Mouse (Mus musculus): ENCODE results near the gene Cast. TPM values are rescaled to one million over a fixed set of nuclear protein-coding genes. Genes with fewer than 3 reads are reported as not detected.

Cast gene
- total and polyA plus RNA-seq, 3 experiments: 3.2 to 56.7 (median 34.9) TPM

- TF ChIP-seq CTCF (IDR thresholded peaks at IDR 0.05; ENCODE audit: low read depth, low read length) (no peak), GATA1 (IDR thresholded peaks at IDR 0.05; ENCODE audit: borderline replicate concordance, low read length) (no peak), GATA2 (IDR thresholded peaks at IDR 0.05; ENCODE audit: borderline replicate concordance, low read depth, low read length) (no peak), POLR2AphosphoS5 (IDR thresholded peaks at IDR 0.05; ENCODE audit: insufficient replicate concordance, low read depth, low read length) (no peak), TAL1 (conservative IDR thresholded peaks at IDR 0.05; ENCODE audit: low read depth, low read length) (no peak)
- Histone ChIP-seq H3K4me1 (ENCODE audit: insufficient read depth, low read depth, low read length) (no peaks in the 10 kb centered on the region), H3K36me3 (replicated peaks) (peaks cover 46% of the 10 kb centered on the region), H3K27me3 (ENCODE audit: insufficient read depth, low read length) (no peaks in the 10 kb centered on the region), H3K9me3 (replicated peaks) (no peaks in the 10 kb centered on the region), H3K4me3 (ENCODE audit: low read depth, low read length) (no peak overlapping the region)
- ATAC-seq (ENCODE audit: extremely low read depth, insufficient number of reproducible peaks, low FRiP score, poor library complexity, severe bottlenecking): no peak
- DNase-seq (ENCODE audit: low spot score): no peak
These were observed 72.2 kb downstream of the Cast start for GRCm38 (mm10) chr13:74736396-74736795.

DNA sequence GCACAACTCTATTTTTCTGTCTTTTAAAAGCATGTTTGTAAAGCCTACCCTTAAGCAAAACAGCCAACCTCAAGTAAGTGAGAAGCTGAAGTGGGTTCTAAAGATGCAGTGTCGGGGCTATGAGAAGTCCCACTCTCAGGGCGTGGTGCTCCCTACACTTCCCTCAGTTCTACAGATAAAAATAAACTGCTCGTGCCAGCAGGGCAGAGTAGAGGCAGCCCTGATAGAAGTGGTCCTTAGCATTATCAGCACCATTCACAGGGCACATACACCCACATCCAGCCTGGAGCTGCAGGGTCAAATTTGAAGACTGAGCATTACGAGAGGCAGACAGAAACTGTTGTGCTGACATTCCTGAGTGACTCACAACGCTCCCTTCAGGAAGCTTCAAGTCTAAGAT lies 72.8 kb downstream of the Cast start:
- TF ChIP-seq GATA1 (IDR thresholded peaks at IDR 0.05; ENCODE audit: borderline replicate concordance, low read length) (no peak), POLR2AphosphoS5 (IDR thresholded peaks at IDR 0.05; ENCODE audit: insufficient replicate concordance, low read depth, low read length) (no peak), CTCF (IDR thresholded peaks at IDR 0.05; ENCODE audit: low read depth, low read length) (no peak), TAL1 (conservative IDR thresholded peaks at IDR 0.05; ENCODE audit: low read depth, low read length) (no peak), GATA2 (IDR thresholded peaks at IDR 0.05; ENCODE audit: borderline replicate concordance, low read depth, low read length) (no peak)
- no peak for ATAC-seq (ENCODE audit: extremely low read depth, insufficient number of reproducible peaks, low FRiP score, poor library complexity, severe bottlenecking)
- peaks cover 47% of the 10 kb centered on the region for H3K36me3 ChIP-seq (replicated peaks)
- no peaks in the 10 kb centered on the region for H3K4me1 ChIP-seq (ENCODE audit: insufficient read depth, low read depth, low read length)
- H3K9me3 ChIP-seq (replicated peaks): no peaks in the 10 kb centered on the region
- DNase-seq (ENCODE audit: low spot score): no peak
- no peaks in the 10 kb centered on the region for H3K27me3 ChIP-seq (ENCODE audit: insufficient read depth, low read length)
- no peak overlapping the region for H3K4me3 ChIP-seq (ENCODE audit: low read depth, low read length)

DNA sequence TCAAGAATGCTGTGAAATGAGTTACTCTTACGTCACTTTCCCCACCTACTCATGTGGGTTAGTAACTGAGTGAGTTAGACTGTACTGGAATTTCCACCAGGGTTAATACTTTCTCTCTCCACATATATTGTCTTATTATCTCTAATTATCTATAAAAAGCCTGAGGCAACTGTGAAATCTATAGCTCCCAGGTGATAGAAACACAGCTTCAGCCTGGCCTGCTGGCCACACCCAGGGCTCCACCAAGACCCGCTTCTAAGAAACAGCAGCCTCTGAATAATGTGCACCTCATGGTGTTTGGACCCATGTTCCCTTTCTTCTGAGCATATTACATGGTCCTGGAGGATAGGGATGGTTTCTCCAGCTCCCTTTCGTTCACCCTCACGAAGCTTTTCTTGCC lies 74.9 kb downstream of the Cast start:
- Histone ChIP-seq H3K4me1 (ENCODE audit: insufficient read depth, low read depth, low read length) (no peaks in the 10 kb centered on the region), H3K36me3 (replicated peaks) (peaks cover 49% of the 10 kb centered on the region), H3K9me3 (replicated peaks) (no peaks in the 10 kb centered on the region), H3K27me3 (ENCODE audit: insufficient read depth, low read length) (no peaks in the 10 kb centered on the region), H3K4me3 (ENCODE audit: low read depth, low read length) (no peak overlapping the region)
- ATAC-seq (ENCODE audit: extremely low read depth, insufficient number of reproducible peaks, low FRiP score, poor library complexity, severe bottlenecking) (no peak), DNase-seq (ENCODE audit: low spot score) (no peak)
- no peak for TF ChIP-seq CTCF (IDR thresholded peaks at IDR 0.05; ENCODE audit: low read depth, low read length)
- no peak for TF ChIP-seq GATA2 (IDR thresholded peaks at IDR 0.05; ENCODE audit: borderline replicate concordance, low read depth, low read length)
- no peak for TF ChIP-seq POLR2AphosphoS5 (IDR thresholded peaks at IDR 0.05; ENCODE audit: insufficient replicate concordance, low read depth, low read length)
- TF ChIP-seq TAL1 (conservative IDR thresholded peaks at IDR 0.05; ENCODE audit: low read depth, low read length): no peak
- no peak for TF ChIP-seq GATA1 (IDR thresholded peaks at IDR 0.05; ENCODE audit: borderline replicate concordance, low read length)

- ATAC-seq (ENCODE audit: extremely low read depth, insufficient number of reproducible peaks, low FRiP score, poor library complexity, severe bottlenecking) (no peak), DNase-seq (ENCODE audit: low spot score) (no peak)
- H3K9me3 ChIP-seq (replicated peaks): no peaks in the 10 kb centered on the region
- H3K27me3 ChIP-seq (ENCODE audit: insufficient read depth, low read length): no peaks in the 10 kb centered on the region
- no peak overlapping the region for H3K4me3 ChIP-seq (ENCODE audit: low read depth, low read length)
- no peak for TF ChIP-seq CTCF (IDR thresholded peaks at IDR 0.05; ENCODE audit: low read depth, low read length)
- TF ChIP-seq POLR2AphosphoS5 (IDR thresholded peaks at IDR 0.05; ENCODE audit: insufficient replicate concordance, low read depth, low read length): no peak
- TF ChIP-seq TAL1 (conservative IDR thresholded peaks at IDR 0.05; ENCODE audit: low read depth, low read length): no peak
- no peak for TF ChIP-seq GATA2 (IDR thresholded peaks at IDR 0.05; ENCODE audit: borderline replicate concordance, low read depth, low read length)
- peaks cover 22% of the 10 kb centered on the region for H3K36me3 ChIP-seq (replicated peaks)
- no peaks in the 10 kb centered on the region for H3K4me1 ChIP-seq (ENCODE audit: insufficient read depth, low read depth, low read length)
These were observed 89.6 kb downstream of the Cast start for GRCm38 (mm10) chr13:74719002-74719401.

DNA sequence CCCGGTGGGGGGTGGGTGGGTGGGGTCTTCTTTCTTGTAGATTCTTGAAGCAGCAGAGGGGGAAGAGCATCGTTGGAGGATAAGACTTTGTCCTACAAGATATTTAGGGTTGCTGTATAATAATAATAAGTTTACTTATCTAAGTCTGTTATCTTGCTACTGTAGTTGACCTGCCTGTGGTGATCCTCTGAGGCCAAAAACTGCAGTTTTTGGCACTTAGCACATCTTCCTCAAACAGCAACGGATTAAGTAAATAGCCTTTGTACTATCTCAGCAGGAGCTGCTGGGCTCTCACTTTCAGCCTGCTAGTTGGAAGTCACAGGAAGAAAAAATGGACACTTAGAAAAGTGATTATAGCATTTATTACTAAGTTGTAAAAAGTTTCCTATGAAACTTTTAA lies 112.4 kb downstream of the Cast start:
- Histone ChIP-seq H3K4me1 (ENCODE audit: insufficient read depth, low read depth, low read length) (no peaks in the 10 kb centered on the region), H3K36me3 (replicated peaks) (peaks cover 18% of the 10 kb centered on the region), H3K9me3 (replicated peaks) (no peaks in the 10 kb centered on the region), H3K4me3 (ENCODE audit: low read depth, low read length) (no peak overlapping the region), H3K27me3 (ENCODE audit: insufficient read depth, low read length) (no peaks in the 10 kb centered on the region)
- DNase-seq (ENCODE audit: low spot score): no peak
- TF ChIP-seq GATA2 (IDR thresholded peaks at IDR 0.05; ENCODE audit: borderline replicate concordance, low read depth, low read length): no peak
- no peak for TF ChIP-seq POLR2AphosphoS5 (IDR thresholded peaks at IDR 0.05; ENCODE audit: insufficient replicate concordance, low read depth, low read length)
- no peak for TF ChIP-seq GATA1 (IDR thresholded peaks at IDR 0.05; ENCODE audit: borderline replicate concordance, low read length)
- no peak for TF ChIP-seq TAL1 (conservative IDR thresholded peaks at IDR 0.05; ENCODE audit: low read depth, low read length)
- no peak for TF ChIP-seq CTCF (IDR thresholded peaks at IDR 0.05; ENCODE audit: low read depth, low read length)
- ATAC-seq (ENCODE audit: extremely low read depth, insufficient number of reproducible peaks, low FRiP score, poor library complexity, severe bottlenecking): no peak

DNA sequence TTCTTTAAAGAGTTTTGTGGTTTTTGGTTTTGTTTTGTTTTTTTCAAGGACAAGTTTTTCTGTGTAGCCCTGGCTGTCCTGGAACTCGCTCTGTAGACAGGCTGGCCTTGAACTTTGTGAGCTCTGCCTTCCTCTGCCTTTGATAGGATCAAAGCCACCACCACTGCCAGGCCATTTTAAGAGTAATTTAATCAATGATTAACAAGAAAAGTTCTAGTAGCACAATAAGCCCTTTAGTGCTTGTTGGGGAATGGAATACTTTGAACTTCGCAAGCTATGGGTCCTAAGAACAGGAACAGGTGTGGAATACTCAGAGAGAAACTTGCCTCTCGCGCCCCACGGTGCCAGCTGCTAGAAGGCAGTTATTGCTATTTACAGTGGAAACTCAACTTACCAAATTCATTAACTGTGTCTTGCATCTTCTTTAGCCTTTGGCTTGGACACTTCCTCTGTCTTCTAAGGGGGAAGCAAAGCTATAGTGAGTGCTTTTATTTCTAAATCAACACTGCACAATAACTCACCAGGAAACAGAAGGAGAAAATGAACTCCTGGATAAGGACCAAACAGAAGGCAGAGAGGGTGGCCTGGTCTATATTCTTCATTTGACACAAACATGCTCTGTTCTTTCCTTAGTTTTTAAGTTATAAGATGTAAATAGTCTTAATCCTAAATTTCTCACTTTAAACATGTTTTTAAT lies 113.0 kb downstream of the Cast start:
- Histone ChIP-seq H3K4me3 (ENCODE audit: low read depth, low read length) (no peak overlapping the region), H3K9me3 (replicated peaks) (no peaks in the 10 kb centered on the region), H3K4me1 (ENCODE audit: insufficient read depth, low read depth, low read length) (no peaks in the 10 kb centered on the region), H3K27me3 (ENCODE audit: insufficient read depth, low read length) (no peaks in the 10 kb centered on the region), H3K36me3 (replicated peaks) (peaks cover 22% of the 10 kb centered on the region)
- no peak for DNase-seq (ENCODE audit: low spot score)
- no peak for ATAC-seq (ENCODE audit: extremely low read depth, insufficient number of reproducible peaks, low FRiP score, poor library complexity, severe bottlenecking)
- TF ChIP-seq POLR2AphosphoS5 (IDR thresholded peaks at IDR 0.05; ENCODE audit: insufficient replicate concordance, low read depth, low read length) (no peak), GATA1 (IDR thresholded peaks at IDR 0.05; ENCODE audit: borderline replicate concordance, low read length) (no peak), GATA2 (IDR thresholded peaks at IDR 0.05; ENCODE audit: borderline replicate concordance, low read depth, low read length) (no peak), CTCF (IDR thresholded peaks at IDR 0.05; ENCODE audit: low read depth, low read length) (no peak), TAL1 (conservative IDR thresholded peaks at IDR 0.05; ENCODE audit: low read depth, low read length) (no peak)

Other genes starting within 250 kb of the Cast start
- 22.2 and 37.8 TPM in 2 replicates for gene Erap1, start 169.2 kb downstream of the Cast start, total RNA-seq (2014; fragmentation: Nextera tagmentation)
- gene Erap1, start 169.2 kb downstream of the Cast start, total RNA-seq (2017): 28.1 and 31.4 TPM in 2 replicates
- gene Erap1, start 169.2 kb downstream of the Cast start, polyA plus RNA-seq (2012): 0.55 and 0.78 TPM in 2 replicates

All from G1E (cell line).